Mouse (Mus musculus) E14TG2a.4 (cell line): Measurements from ENCODE around the gene Cd200r1.
"Not testable (repeated sequence)": the region's sequence is repeated elsewhere in the genome, so short reads cannot be mapped to it uniquely, and the experiment has no call there.

Experiments
- CTCF ChIP-seq: conservative IDR thresholded peaks from 2 replicates; pipeline ENCODE4 v1.5.1; 2014; ENCODE audit warnings: low read length
- NANOG ChIP-seq: IDR thresholded peaks from 2 replicates; pipeline ENCODE4 v1.6.1; 2014; ENCODE audit warnings: borderline replicate concordance, low read length, mixed read lengths

DNA sequence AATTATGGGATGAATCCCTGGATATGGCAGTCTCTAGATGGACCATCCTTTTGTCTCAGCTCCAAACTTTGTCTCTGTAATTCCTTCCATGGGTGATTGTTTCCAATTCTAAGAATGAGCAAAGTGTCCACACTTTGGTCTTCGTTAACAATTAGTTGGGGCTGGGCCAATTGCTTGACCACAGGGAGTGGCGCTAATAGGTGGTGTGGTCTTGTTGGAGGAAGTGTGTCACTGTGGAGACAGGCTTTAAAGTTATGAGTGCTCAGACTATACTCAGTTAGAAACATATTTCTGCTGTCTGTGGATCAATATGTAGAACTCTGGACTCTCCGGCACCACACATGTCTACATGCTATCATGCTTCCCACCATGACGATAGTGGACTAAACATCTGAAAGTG, 44.7 kb downstream of the Cd200r1 start:
- not testable (repeated sequence) for TF ChIP-seq CTCF, NANOG
